Mouse (Mus musculus): ENCODE results near the gene C530008M17Rik.

GRCm38 (mm10) chr5:76762030-76762698 is 105.9 kb downstream of the C530008M17Rik start:
- TF ChIP-seq CTCF (conservative IDR thresholded peaks at IDR 0.05; ENCODE audit: low read length) = no peak
- TF ChIP-seq POU5F1 (IDR thresholded peaks at IDR 0.05; ENCODE audit: borderline replicate concordance, low read length) = no peak

All from E14TG2a.4 (cell line).